Mouse (Mus musculus) small intestine, adult 2 months (tissue): ENCODE data around the gene Lyz2.

Experiments used
- CTCF ChIP-seq: fragments of 200-500 bp; IDR thresholded peaks from 2 replicates; pipeline ENCODE4 v1.5.1; 2012; ENCODE audit warnings: low read depth, mild to moderate bottlenecking, control low read depth, inconsistent platforms, low read length, moderate library complexity, mixed read lengths; ENCODE audit not compliant: insufficient replicate concordance, insufficient read length; ENCODE audit errors: extremely low read depth
- POLR2A ChIP-seq: fragments of 200-500 bp; IDR thresholded peaks from 2 replicates; pipeline ENCODE4 v1.6.1; 2012; ENCODE audit warnings: low read depth, mild to moderate bottlenecking, control low read depth, inconsistent platforms, low read length, moderate library complexity

DNA sequence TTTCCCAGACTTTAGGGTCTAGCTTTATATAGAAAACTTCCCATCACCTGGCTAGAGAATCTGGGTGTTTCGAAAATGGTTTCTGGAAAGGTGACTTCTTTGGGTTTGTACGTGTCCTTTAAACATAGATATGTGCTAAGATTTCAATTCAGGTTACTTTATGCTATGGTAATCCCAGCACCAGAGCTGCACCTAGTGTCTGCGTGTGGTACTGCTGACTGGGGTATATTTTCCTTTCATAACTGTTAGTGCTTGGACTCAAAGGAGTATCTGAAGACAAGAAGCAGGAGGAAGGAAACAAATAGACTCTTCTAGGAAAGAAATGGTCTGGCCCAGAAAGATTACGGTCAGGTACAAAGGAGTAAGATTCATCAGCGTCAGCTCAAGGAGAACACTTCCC lies 48.4 kb upstream of the Lyz2 start:
- TF ChIP-seq CTCF = no peak
- TF ChIP-seq POLR2A = no peak
